Mouse (Mus musculus) left cerebral cortex, adult 6 months (tissue): ENCODE data around the gene Gm13889. TPM values are rescaled to one million over a fixed set of nuclear protein-coding genes. Genes with fewer than 3 reads are reported as not detected.

ENCODE experiments used
- long read RNA-seq, 2 experiments: library from polyadenylated mRNA; unstranded; transcript quantifications; one replicate each; pipeline ENCODE4 v2.0.0; 2019 to 2020
- polyA plus RNA-seq: library from polyadenylated mRNA; unstranded; fragments of <200 nt; fragmentation: Nextera tagmentation; gene quantifications from 2 replicates; pipeline ENCODE4 v1.2.3, GENCODE M21; 2021

The Gm13889 gene
- polyA plus RNA-seq: 8.1 and 13.8 TPM in 2 replicates
- long read RNA-seq, experiment 1, partial matches to known transcripts: 0 of 3 reads
- long read RNA-seq, experiment 1, other reads (novel, unspliced or antisense): 1 of 3 reads
- long read RNA-seq, experiment 2, transcript Gm13889-201 (1 exons, 1,386 nt): major isoform, 15 of 15 reads
- long read RNA-seq, experiment 2, partial matches to known transcripts: 0 of 15 reads
- long read RNA-seq, experiment 2, other reads (novel, unspliced or antisense): 0 of 15 reads

DNA sequence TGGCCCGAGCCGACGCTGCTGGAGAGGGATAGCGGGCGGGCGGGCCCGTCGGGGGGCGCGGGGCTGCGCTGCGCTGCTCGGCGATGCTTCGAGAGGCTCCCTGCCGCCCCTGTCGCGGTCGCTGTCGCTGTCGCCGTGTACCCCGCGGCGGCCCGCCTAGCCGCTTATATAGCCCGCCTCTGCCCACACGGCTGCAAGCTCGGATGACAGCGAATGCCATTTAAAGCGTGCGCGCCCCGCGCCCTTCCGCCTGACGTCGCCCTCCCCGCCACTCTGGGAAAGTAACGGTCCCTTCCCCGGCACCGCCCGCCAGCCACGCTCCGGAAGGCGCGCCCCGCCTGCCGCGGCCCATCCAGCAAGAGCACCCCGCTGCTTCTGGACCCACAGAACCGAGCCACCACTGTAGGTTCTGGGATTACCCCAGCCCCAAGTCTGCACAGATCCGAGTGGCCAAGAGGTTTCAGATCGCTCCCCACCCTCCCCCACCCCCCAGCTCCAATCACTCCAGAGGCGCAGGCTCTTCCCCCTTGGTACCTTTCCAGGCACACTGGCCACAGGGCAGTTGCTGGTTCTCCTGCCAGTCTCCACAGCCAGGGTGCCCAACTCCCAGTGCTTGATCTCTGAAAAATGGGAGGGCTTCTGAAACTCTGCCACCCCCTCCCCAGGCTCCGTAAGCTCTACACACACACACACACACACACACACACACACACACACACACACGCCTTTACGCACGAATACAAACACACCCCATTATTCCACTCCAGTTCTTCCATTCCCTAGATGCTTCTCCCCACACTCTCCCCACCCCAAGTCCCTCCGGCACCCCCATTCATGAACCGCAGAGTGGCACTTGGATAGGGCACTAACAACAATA is at the start of gene Gm13889:
Gm13889 (minus strand) TSS at position 294 of the 877 bp plus-strand sequence.

GRCm38 (mm10) chr2:93996254-93996653 is 39.3 kb upstream of the Gm13889 start, which contains the start of gene Gm27027:
Gm27027 (minus strand) TSS chr2:93996354.

Other genes with a start within 250 kb of the Gm13889 start
- 32.3 and 37.4 TPM in 2 replicates for gene Ext2, start 134.6 kb downstream of the Gm13889 start, polyA plus RNA-seq
- 1.5 and 3.5 TPM in 2 replicates for gene Accs, start 107.3 kb downstream of the Gm13889 start, polyA plus RNA-seq
- not detected in 2 replicates for gene Accsl, start 88.0 kb downstream of the Gm13889 start, polyA plus RNA-seq
- gene Gm27027, start 39.2 kb upstream of the Gm13889 start, polyA plus RNA-seq: not detected in 2 replicates
- gene Alkbh3, start 53.6 kb upstream of the Gm13889 start, polyA plus RNA-seq: 24.2 and 29.8 TPM in 2 replicates
- 40.0 and 91.8 TPM in 2 replicates for gene Hsd17b12, start 200.8 kb upstream of the Gm13889 start, polyA plus RNA-seq